Mouse (Mus musculus) layer of hippocampus, postnatal 36 days (tissue): ENCODE measurements around the gene Cacna2d1. TPM values are rescaled to one million over a fixed set of nuclear protein-coding genes. Genes with fewer than 3 reads are reported as not detected.
A peak's percentile ranks its signal among the peaks of the same experiment; 100 is the strongest.

ENCODE experiments used
- DNase-seq, 2 experiments: peaks; one replicate each; pipeline ENCODE4 v3.0.0; 2022
- total RNA-seq, 2 experiments: library from RNA; stranded (reverse); gene quantifications; 2 replicates each; pipeline ENCODE4 v1.2.3; 2021

Gene Cacna2d1
- total RNA-seq, 2 experiments from 2014 or later, result 156 to 158 TPM

- DNase-seq, result no peak
Observed at GRCm38 (mm10) chr5:16166117-16166867, 231.8 kb downstream of the Cacna2d1 start.

- DNase-seq, result no peak
Observed at GRCm38 (mm10) chr5:16166868-16167267, 232.4 kb downstream of the Cacna2d1 start.

GRCm38 (mm10) chr5:16181041-16181440 lies 246.6 kb downstream of the Cacna2d1 start:
- DNase-seq, result no peak

- DNase-seq, result no peak
Observed at GRCm38 (mm10) chr5:16184064-16184463, 249.6 kb downstream of the Cacna2d1 start.

- DNase-seq, result no peak
Observed at GRCm38 (mm10) chr5:16187931-16188330, 253.4 kb downstream of the Cacna2d1 start.

GRCm38 (mm10) chr5:16189878-16190277 lies 255.4 kb downstream of the Cacna2d1 start:
- DNase-seq, result no peak

GRCm38 (mm10) chr5:16191165-16191564 lies 256.7 kb downstream of the Cacna2d1 start:
- DNase-seq, result no peak

- DNase-seq, result no peak
Observed at GRCm38 (mm10) chr5:16199816-16200215, 265.3 kb downstream of the Cacna2d1 start.

- DNase-seq, result no peak
Observed at GRCm38 (mm10) chr5:16221960-16222359, 287.5 kb downstream of the Cacna2d1 start.

- DNase-seq, result no peak
Observed at GRCm38 (mm10) chr5:16225359-16225758, 290.9 kb downstream of the Cacna2d1 start.

- DNase-seq, result no peak
Observed at GRCm38 (mm10) chr5:16229384-16229783, 294.9 kb downstream of the Cacna2d1 start.

- no peak for DNase-seq
Observed at GRCm38 (mm10) chr5:16231477-16231876, 297.0 kb downstream of the Cacna2d1 start.

- no peak for DNase-seq
Observed at GRCm38 (mm10) chr5:16234891-16235290, 300.4 kb downstream of the Cacna2d1 start.

GRCm38 (mm10) chr5:16235864-16236263 lies 301.4 kb downstream of the Cacna2d1 start:
- DNase-seq, result no peak

GRCm38 (mm10) chr5:16236608-16237007 lies 302.1 kb downstream of the Cacna2d1 start:
- DNase-seq, result no peak

- no peak for DNase-seq
Observed at GRCm38 (mm10) chr5:16237972-16238371, 303.5 kb downstream of the Cacna2d1 start.

GRCm38 (mm10) chr5:16240255-16240654 lies 305.8 kb downstream of the Cacna2d1 start:
- DNase-seq, result no peak

GRCm38 (mm10) chr5:16243599-16243998 lies 309.1 kb downstream of the Cacna2d1 start:
- DNase-seq, result no peak

GRCm38 (mm10) chr5:16252738-16253513 lies 318.4 kb downstream of the Cacna2d1 start:
- DNase-seq, result no peak

- no peak for DNase-seq
Observed at GRCm38 (mm10) chr5:16253768-16254167, 319.3 kb downstream of the Cacna2d1 start.

GRCm38 (mm10) chr5:16265385-16265784 lies 330.9 kb downstream of the Cacna2d1 start:
- no peak for DNase-seq

- no peak for DNase-seq
Observed at GRCm38 (mm10) chr5:16277058-16277457, 342.6 kb downstream of the Cacna2d1 start.

GRCm38 (mm10) chr5:16281229-16281628 lies 346.7 kb downstream of the Cacna2d1 start:
- no peak for DNase-seq

- DNase-seq, result peak in 1 of 2 experiments; percentile 23
Observed at GRCm38 (mm10) chr5:16293223-16293622, 358.7 kb downstream of the Cacna2d1 start.
